Mouse (Mus musculus): ENCODE results near the gene Shisa5. TPM values are rescaled to one million over a fixed set of nuclear protein-coding genes. Genes with fewer than 3 reads are reported as not detected.

Gene Shisa5
- total and polyA plus RNA-seq, 3 experiments: 153 to 170 (median 166) TPM

DNA sequence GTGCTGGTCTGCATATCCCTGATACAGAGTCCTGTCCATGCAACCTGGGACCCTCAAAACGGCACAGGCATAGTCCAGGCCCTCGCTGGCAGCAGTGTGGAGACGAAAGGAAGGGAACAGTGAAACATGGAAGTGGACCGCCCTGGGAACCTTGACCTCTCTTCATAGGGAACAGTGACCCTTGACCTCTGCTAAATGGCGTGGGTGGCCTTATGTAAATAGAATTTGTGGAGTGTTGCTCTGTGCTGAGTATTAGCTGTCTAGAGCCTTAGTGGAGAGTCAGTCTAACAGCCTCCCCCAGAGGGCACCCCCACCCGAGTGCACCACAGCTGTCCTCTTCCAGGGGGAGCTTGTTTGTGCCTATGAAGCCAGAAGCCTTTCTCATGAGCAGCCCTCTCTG is 54.4 kb downstream of the Shisa5 start:
- Histone ChIP-seq H3K36me3 (replicated peaks in 1 of 2; ENCODE audit: control insufficient read depth in 1 of 2, insufficient read depth in 1 of 2, low read length in 1 of 2) (peaks cover 28 to 49% of the 10 kb centered on the region in 2 experiments), H3K27me3 (replicated peaks) (peaks cover 35% of the 10 kb centered on the region), H3K4me1 (ENCODE audit: control insufficient read depth in 1 of 2, insufficient read depth in 2 of 2) (peaks cover 4 to 9% of the 10 kb centered on the region in 2 experiments; a peak in 2 of 4 replicates), H3K4me2 (ENCODE audit: insufficient read depth, low read depth, poor library complexity, severe bottlenecking) (no peak overlapping the region), H3K9me3 (replicated peaks; ENCODE audit: low read length) (no peaks in the 10 kb centered on the region), H3K4me3 (replicated peaks in 1 of 3; ENCODE audit: low read depth in 2 of 3, low read length in 2 of 3, poor library complexity in 1 of 3) (no peak overlapping the region), H3K79me2 (replicated peaks; ENCODE audit: control insufficient read depth, extremely low read depth, insufficient read depth, poor library complexity, severe bottlenecking) (no peaks in the 10 kb centered on the region), H3K27ac (ENCODE audit: insufficient read depth, low read depth) (no peak overlapping the region), H3K9ac (ENCODE audit: insufficient read depth, low read depth) (no peak overlapping the region)
- dilution Hi-C loops (cut with MboI; ENCODE audit: extremely low pct_ligation_motif_present, extremely low pct_unique_long_range_greater_than_20kb, low sequenced_read_pairs) (no loop called here), in situ Hi-C loops (cut with MboI; ENCODE audit: low pct_ligation_motif_present, low pct_unique_long_range_greater_than_20kb, low sequenced_read_pairs) (no loop called here)
- TF ChIP-seq JUND (conservative IDR thresholded peaks at IDR 0.05; ENCODE audit: low read depth, low read length): no peak
- TF ChIP-seq RCOR1 (conservative IDR thresholded peaks at IDR 0.05; ENCODE audit: low read depth, low read length): no peak
- TF ChIP-seq MEF2A (IDR thresholded peaks at IDR 0.05; ENCODE audit: borderline replicate concordance, low read depth, low read length): no peak
- no peak for TF ChIP-seq ELF1 (IDR thresholded peaks at IDR 0.05; ENCODE audit: low read depth, low read length)
- no peak for TF ChIP-seq ETS1 (conservative IDR thresholded peaks at IDR 0.05; ENCODE audit: low read depth, low read length)
- no peak for TF ChIP-seq ZC3H11A (IDR thresholded peaks at IDR 0.05; ENCODE audit: low read depth, low read length)
- TF ChIP-seq UBTF (IDR thresholded peaks at IDR 0.05; ENCODE audit: low read depth, low read length): no peak
- TF ChIP-seq HCFC1 (IDR thresholded peaks at IDR 0.05; ENCODE audit: low read depth, low read length): no peak
- TF ChIP-seq TBP (conservative IDR thresholded peaks at IDR 0.05; ENCODE audit: low read depth, low read length): no peak
- DNase-seq (ENCODE audit: extremely low read depth): no peak

DNA sequence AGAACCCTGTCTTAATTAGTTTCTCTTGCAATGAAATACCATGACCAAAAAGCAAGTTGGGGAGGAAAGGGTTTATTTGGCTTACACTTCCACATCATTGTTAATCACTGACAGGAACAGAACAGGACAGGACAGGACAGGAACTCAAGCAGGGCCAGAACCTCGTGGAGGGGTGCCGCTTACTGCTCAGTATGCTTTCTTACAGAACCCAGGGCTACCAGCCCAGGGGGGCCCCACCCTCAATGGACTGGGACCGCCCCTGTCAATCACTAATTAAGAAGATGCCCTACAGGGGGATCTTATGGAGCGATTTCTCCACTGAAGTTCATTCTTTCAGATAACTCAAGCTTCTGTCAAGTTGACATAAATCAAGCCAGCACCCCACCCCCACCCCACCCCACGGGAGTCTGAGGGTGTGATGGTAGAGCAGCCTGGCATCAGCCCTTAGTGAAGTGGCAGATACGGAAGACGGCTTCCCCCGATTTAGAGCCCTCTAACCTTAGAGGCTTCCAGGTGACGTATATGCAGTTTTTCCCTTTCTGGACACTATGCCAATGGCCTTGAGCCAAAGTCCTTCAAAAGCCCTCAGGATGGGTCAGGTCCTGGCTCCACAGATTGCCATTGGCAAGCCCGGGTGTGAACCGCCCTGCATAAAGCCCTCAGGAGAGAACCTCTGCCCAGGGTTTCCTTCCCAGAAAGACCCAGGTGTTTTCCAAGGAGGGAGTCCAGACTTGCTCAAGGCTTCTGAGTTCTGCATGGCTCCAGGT is 55.6 kb downstream of the Shisa5 start:
- H3K9ac ChIP-seq (ENCODE audit: insufficient read depth, low read depth): no peak overlapping the region
- no peak overlapping the region for H3K4me2 ChIP-seq (ENCODE audit: insufficient read depth, low read depth, poor library complexity, severe bottlenecking)
- H3K27ac ChIP-seq (ENCODE audit: insufficient read depth, low read depth): no peak overlapping the region

More for the DNA sequence above, 55.6 kb downstream of the Shisa5 start:
- in situ Hi-C loops (cut with MboI; ENCODE audit: low pct_ligation_motif_present, low pct_unique_long_range_greater_than_20kb, low sequenced_read_pairs) (no loop called here), dilution Hi-C loops (cut with MboI; ENCODE audit: extremely low pct_ligation_motif_present, extremely low pct_unique_long_range_greater_than_20kb, low sequenced_read_pairs) (no loop called here)
- TF ChIP-seq NELFE (IDR thresholded peaks at IDR 0.05; ENCODE audit: low read depth, low read length) (no peak), UBTF (IDR thresholded peaks at IDR 0.05; ENCODE audit: low read depth, low read length) (no peak), RAD21 (IDR thresholded peaks at IDR 0.05; ENCODE audit: low read depth, low read length) (no peak), SMC3 (IDR thresholded peaks at IDR 0.05; ENCODE audit: low read depth, low read length) (no peak), MAX (IDR thresholded peaks at IDR 0.05; ENCODE audit: low read length) (no peak), MEF2A (IDR thresholded peaks at IDR 0.05; ENCODE audit: borderline replicate concordance, low read depth, low read length) (no peak), ETS1 (conservative IDR thresholded peaks at IDR 0.05; ENCODE audit: low read depth, low read length) (no peak), JUN (IDR thresholded peaks at IDR 0.05; ENCODE audit: insufficient read depth, low read depth, low read length) (no peak), MAZ (IDR thresholded peaks at IDR 0.05; ENCODE audit: low read depth, low read length) (no peak), E2F4 (IDR thresholded peaks at IDR 0.05; ENCODE audit: insufficient replicate concordance, low read depth, low read length) (no peak)
- no peak for DNase-seq (ENCODE audit: extremely low read depth)
- Histone ChIP-seq H3K79me2 (replicated peaks; ENCODE audit: control insufficient read depth, extremely low read depth, insufficient read depth, poor library complexity, severe bottlenecking) (no peaks in the 10 kb centered on the region), H3K4me3 (replicated peaks in 1 of 3; ENCODE audit: low read depth in 2 of 3, low read length in 2 of 3, poor library complexity in 1 of 3) (no peak overlapping the region), H3K9me3 (replicated peaks; ENCODE audit: low read length) (no peaks in the 10 kb centered on the region), H3K27me3 (replicated peaks) (peaks cover 47% of the 10 kb centered on the region), H3K4me1 (ENCODE audit: control insufficient read depth in 1 of 2, insufficient read depth in 2 of 2) (peaks cover 4 to 9% of the 10 kb centered on the region in 2 experiments; a peak in 2 of 4 replicates), H3K36me3 (replicated peaks in 1 of 2; ENCODE audit: control insufficient read depth in 1 of 2, insufficient read depth in 1 of 2, low read length in 1 of 2) (peaks cover 27 to 42% of the 10 kb centered on the region in 2 experiments)
